ENCODE assay signal across 8 mouse cellular contexts in the genomic region with DNA sequence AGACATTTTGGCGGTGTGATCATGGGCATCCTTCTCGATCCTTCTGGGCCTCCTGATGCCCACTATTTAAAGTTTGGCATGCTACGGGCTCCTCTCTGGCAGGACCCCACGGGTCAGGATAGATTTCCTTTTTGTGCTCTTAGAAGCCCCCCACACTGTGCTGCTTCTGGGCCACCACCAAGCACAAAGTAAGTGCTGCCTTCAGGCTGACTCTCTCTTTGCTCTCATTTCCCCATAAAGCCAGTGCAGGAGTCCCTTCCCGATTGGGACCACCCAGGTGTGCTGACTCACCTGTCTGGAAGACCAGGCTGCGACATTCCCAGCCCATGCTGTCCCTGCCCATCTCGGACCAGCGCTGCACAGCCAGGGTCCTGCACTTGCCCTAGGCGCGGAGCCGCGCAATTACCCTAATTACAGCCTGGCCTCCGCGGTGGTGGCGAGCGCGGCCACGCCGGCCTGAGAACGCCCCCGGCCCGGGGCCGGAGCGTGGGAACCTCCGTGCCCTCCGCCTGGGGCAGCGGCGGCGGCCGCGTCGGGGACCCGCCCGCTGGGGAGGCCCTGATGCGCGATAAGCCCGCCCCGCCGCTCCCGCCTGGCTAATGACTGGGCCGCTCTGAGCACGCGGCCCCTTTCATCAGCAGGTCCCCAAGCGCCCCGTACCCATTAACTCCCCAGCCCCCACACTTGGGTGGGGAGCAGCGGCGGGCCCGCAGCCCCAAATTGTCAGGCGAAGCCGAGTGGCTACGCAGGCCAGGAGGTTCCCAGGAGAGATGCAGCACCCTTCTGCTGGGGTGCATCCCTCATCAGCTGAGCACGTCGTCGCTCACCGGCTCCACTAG. TPM values are rescaled to one million over a fixed set of nuclear protein-coding genes. Genes with fewer than 3 reads are reported as not detected.
A peak's percentile ranks its signal among the peaks of the same experiment; 100 is the strongest.
DNase-seq lines count a peak whose midpoint lies in the region; ATAC-seq and TF ChIP-seq lines count a peak whose summit lies in the region.

No protein-coding gene starts in this region.

- DNase-seq in adrenal gland, postnatal 14 days: peak; percentile 31
- no peak for DNase-seq in adrenal gland, adult 2 months
- DNase-seq in thymus, postnatal 4 days: peak; percentile 16
- DNase-seq in thymus, adult 2 months: no peak
- peak; percentile 45 to 60 for DNase-seq in left cerebral cortex, adult 2 months (ENCODE audit: extremely low spot score in 1 of 2, low spot score in 2 of 2)

- no peaks in the 10 kb centered on the region for H3K4me1 ChIP-seq in thymus, adult 2 months (replicated peaks; ENCODE audit: control insufficient read depth, insufficient read depth, low read length)
- peaks cover 4 to 5% of the 10 kb centered on the region in 2 experiments; a peak in 1 of 4 replicates for H3K4me1 ChIP-seq in heart, embryonic 14.5 days (ENCODE audit: control insufficient read depth in 2 of 2, insufficient read depth in 2 of 2, low read length in 2 of 2)
- no peaks in the 10 kb centered on the region; the same call in 1 of the 2 replicates for H3K4me1 ChIP-seq in midbrain, embryonic 16.5 days (ENCODE audit: control insufficient read depth, insufficient read depth, low read length)

- peaks cover 3% of the 10 kb centered on the region for H3K27me3 ChIP-seq in thymus, adult 2 months (ENCODE audit: control insufficient read depth, insufficient read depth, low read length)
- H3K27me3 ChIP-seq in heart, embryonic 14.5 days (ENCODE audit: control insufficient read depth, insufficient read depth, low read length): peaks cover 40% of the 10 kb centered on the region
- peaks cover 3% of the 10 kb centered on the region; the same call in 1 of the 2 replicates for H3K27me3 ChIP-seq in midbrain, embryonic 16.5 days (ENCODE audit: control insufficient read depth, insufficient read depth, low read depth, low read length)

- intact Hi-C loops in left cerebral cortex, adult 2 months (cut with DNase I): no loop called here

- peak overlapping the region; percentile 23; the same call in 1 of the 2 replicates for H3K9ac ChIP-seq in heart, embryonic 14.5 days (ENCODE audit: low read length)
- peak overlapping the region; percentile 74 for H3K9ac ChIP-seq in midbrain, embryonic 16.5 days (ENCODE audit: low read depth, low read length)

- H3K4me3 ChIP-seq in thymus, adult 2 months (ENCODE audit: control insufficient read depth, insufficient read depth, low read length): no peak overlapping the region
- peak overlapping the region; percentile 41 to 48 for H3K4me3 ChIP-seq in heart, embryonic 14.5 days (ENCODE audit: control insufficient read depth in 1 of 2, insufficient read depth in 1 of 2, low read depth in 1 of 2, low read length in 2 of 2)
- H3K4me3 ChIP-seq in left cerebral cortex, adult 2 months: peak overlapping the region; percentile 58
- peak overlapping the region; percentile 56 for H3K4me3 ChIP-seq in midbrain, embryonic 16.5 days (ENCODE audit: low read depth, low read length)

- WGBS in thymus, adult 2 months: 10% methylated on average over 53 of the region's 55 CpGs
- WGBS in heart, embryonic 14.5 days: 5% methylated on average over 54 of the region's 55 CpGs
- 4% methylated on average over 54 of the region's 55 CpGs for WGBS in midbrain, embryonic 16.5 days

- no peak for TF ChIP-seq POLR2A in thymus, adult 2 months (IDR thresholded peaks at IDR 0.05; ENCODE audit: control insufficient read depth, extremely low read depth, insufficient read depth, low read length, poor library complexity)

- no peaks in the 10 kb centered on the region for H3K36me3 ChIP-seq in thymus, adult 2 months (ENCODE audit: control insufficient read depth, insufficient read depth, low read length)
- H3K36me3 ChIP-seq in heart, embryonic 14.5 days (ENCODE audit: control insufficient read depth, insufficient read depth, low read length): no peaks in the 10 kb centered on the region
- no peaks in the 10 kb centered on the region for H3K36me3 ChIP-seq in midbrain, embryonic 16.5 days (ENCODE audit: control insufficient read depth, insufficient read depth, low read length)

- peak; percentile 31; the same call in 1 of the 2 replicates for ATAC-seq in heart, embryonic 14.5 days (ENCODE audit: insufficient number of reproducible peaks, insufficient read depth, low FRiP score, low read depth)
- peak; percentile 85 for ATAC-seq in midbrain, embryonic 16.5 days
- ATAC-seq in inflammation-experienced regulatory T-cells, adult 6 months: no peak

- H3K9me3 ChIP-seq in heart, embryonic 14.5 days (ENCODE audit: control insufficient read depth, low read length): no peaks in the 10 kb centered on the region
- H3K9me3 ChIP-seq in midbrain, embryonic 16.5 days (replicated peaks; ENCODE audit: control insufficient read depth, low read length, poor library complexity, severe bottlenecking): no peaks in the 10 kb centered on the region

- TF ChIP-seq CTCF in thymus, adult 2 months (IDR thresholded peaks at IDR 0.05; ENCODE audit: borderline replicate concordance, control insufficient read depth, extremely low read depth, insufficient read depth, low read length, poor library complexity): no peak
- no peak for TF ChIP-seq CTCF in left cerebral cortex, adult 2 months (IDR thresholded peaks at IDR 0.05)

- peak overlapping the region; percentile 68 for H3K4me2 ChIP-seq in heart, embryonic 14.5 days (ENCODE audit: low read length)
- peak overlapping the region; percentile 90 for H3K4me2 ChIP-seq in midbrain, embryonic 16.5 days (ENCODE audit: low read length)

- H3K27ac ChIP-seq in thymus, adult 2 months (ENCODE audit: control insufficient read depth, insufficient read depth, low read length): no peak overlapping the region
- H3K27ac ChIP-seq in heart, embryonic 14.5 days (replicated peaks in 1 of 2; ENCODE audit: control insufficient read depth in 1 of 2, insufficient read depth in 1 of 2, low read depth in 2 of 2, low read length in 2 of 2): no peak overlapping the region
- H3K27ac ChIP-seq in left cerebral cortex, adult 2 months: peak overlapping the region; percentile 48
- no peak overlapping the region for H3K27ac ChIP-seq in midbrain, embryonic 16.5 days (ENCODE audit: low read length)

RNA-seq across cellular contexts. Expression of a gene that starts 16.8 kb away (rescaled TPM):
- total RNA-seq in adrenal gland, postnatal 14 days (2021): 8.7 and 10.5 TPM in 2 replicates
- total RNA-seq in adrenal gland, adult 2 months (2021): 10 to 100 TPM; 11.3 to 18.3 TPM
- polyA plus RNA-seq in adrenal gland, adult 2 months (2012; rRNA removed): 85.9 and 124 TPM in 2 replicates
- polyA plus RNA-seq in thymus, adult 2 months (2012; rRNA removed): 6.5 and 9.2 TPM in 2 replicates
- 24.2 and 27.1 TPM in 2 replicates for polyA plus RNA-seq in heart, embryonic 14.5 days (2014; fragmentation: Nextera tagmentation; extraction: Ambion mirVana)
- total RNA-seq in left cerebral cortex, adult 2 months (2021): 10 to 100 TPM; 17.9 to 20.2 TPM
- 0.67 and 1.4 TPM in 2 replicates for polyA plus RNA-seq in midbrain, embryonic 16.5 days (2015; fragmentation: Nextera tagmentation; extraction: Ambion mirVana)
- polyA plus RNA-seq in inflammation-experienced regulatory T-cells, adult 6 months (2017; shearing (Covaris generic)): under 1 TPM in 1 of 3 experiments, not detected in 2; 0.46 TPM

Comparison
In these comparisons a context has a peak if more than half of its experiments do, and no peak if none do; other contexts are left out.
1. DNase-seq: peak in adrenal gland, postnatal 14 days (single experiment), thymus, postnatal 4 days (single experiment) and left cerebral cortex, adult 2 months (2 of 2); none in adrenal gland, adult 2 months (single experiment) and thymus, adult 2 months (single experiment).